Mouse (Mus musculus) ovary, postnatal 14 days (tissue): ENCODE measurements around the gene Ssh2.
"Not testable (repeated sequence)": the region's sequence is repeated elsewhere in the genome, so short reads cannot be mapped to it uniquely, and the experiment has no call there.

Experiments
- DNase-seq: peaks from one replicate; pipeline ENCODE4 v3.0.0; 2022; ENCODE audit warnings: low spot score

The Ssh2 gene

DNA sequence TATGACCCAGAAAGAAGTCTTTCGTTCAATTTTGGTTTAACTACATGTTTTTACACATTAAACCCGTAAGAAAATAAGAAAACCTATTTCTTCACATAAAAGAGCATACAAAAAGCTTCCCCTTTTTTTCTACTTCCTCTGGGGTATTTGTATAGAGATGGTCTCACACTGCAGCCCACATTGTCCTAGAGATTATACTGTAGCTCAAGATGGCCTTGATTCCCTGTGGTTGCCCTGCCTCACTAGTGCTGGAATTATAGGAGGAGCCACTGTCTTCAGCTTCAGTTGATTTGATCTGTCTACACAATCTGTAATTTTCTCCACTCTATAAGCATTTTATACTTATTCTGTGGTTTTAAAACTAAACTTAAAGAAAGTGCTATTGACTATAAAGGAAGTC lies 15.4 kb downstream of the Ssh2 start:
- no peak for DNase-seq

DNA sequence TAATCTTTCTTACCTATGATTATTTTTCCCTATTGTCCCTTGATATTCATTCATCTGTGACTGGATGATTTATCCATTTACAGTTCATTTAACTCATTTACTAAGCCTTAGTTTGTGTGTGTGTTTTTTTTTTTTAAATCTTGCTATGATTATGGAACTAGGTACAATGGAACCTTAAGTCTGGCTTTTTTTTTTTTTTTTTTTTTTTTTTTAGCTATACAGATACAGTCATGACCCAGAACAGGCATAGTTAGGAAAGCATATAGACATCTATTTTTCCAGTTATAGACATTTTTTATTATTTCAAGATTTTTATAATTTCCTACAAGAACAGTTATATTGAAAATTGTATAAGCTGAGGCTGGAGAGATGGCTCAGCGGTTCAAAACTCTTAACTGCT lies 19.2 kb downstream of the Ssh2 start:
- no peak for DNase-seq

DNA sequence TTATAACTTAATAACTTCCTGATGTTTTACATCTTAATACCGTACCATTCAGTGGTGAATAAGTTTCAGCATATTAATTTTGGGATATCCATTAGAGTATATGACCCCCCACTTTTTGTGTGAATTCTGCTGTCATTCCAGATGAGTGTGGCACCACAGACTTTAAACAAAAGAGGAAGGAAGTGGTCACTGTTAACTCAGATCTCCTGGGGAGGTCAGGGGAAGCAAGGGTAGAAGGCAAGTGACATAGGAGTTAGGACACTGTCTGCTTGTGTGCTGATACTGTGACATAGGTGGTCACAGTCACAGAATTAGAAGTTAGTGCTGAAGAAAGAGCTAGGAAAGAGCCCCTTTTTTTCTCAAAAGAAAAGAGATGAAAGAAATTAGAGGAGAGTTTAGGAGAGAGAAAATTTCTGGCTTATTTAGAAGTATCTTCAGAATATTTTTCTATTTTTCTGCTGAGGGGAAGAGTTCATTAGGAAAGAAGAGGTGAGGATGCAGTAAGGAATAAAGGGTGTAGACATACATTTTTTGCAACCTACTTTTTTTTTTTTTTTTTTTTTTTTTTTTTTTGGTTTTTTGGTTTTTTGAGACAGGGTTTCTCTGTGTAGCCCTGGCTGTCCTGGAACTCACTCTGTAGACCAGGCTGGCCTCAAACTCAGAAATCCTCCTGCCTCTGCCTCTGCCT lies 23.7 kb downstream of the Ssh2 start:
- DNase-seq, result no peak

DNA sequence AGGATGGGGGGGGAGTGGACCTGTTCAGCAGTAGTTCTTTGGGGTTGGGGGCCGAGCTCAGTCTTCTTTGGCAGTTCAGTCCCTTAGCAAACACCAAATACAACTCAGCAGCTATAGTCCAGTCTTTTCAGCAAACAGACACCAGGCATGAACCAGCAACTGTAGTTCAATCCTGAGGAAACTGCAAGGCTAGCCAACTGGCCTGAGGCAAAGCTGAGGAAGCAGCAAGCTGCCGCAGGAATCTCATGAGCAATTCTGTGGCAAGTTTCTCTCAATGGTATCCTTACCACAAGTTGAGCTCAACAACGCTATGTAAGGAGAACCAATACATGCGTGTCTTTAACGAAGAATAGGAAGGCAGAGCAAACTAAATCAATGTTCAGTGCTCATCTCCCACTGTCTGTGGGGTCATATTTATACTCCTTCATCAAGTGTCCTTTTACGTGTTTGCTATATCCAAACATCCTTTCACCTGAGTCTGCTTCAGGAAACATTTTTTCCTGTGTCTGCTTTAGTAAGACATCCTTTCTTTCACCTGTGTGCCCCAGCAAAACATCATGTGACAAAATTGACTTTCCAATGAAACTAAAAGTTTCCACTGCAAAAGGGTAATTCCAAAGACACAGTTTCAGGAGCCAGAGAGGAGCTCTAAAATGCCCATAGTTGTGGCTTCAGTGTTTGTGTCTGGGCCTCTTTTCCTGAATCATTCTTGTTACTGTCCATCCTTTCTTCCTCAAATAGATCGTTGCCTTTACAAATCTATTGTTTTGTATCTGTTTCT lies 24.6 kb downstream of the Ssh2 start:
- no peak for DNase-seq

DNA sequence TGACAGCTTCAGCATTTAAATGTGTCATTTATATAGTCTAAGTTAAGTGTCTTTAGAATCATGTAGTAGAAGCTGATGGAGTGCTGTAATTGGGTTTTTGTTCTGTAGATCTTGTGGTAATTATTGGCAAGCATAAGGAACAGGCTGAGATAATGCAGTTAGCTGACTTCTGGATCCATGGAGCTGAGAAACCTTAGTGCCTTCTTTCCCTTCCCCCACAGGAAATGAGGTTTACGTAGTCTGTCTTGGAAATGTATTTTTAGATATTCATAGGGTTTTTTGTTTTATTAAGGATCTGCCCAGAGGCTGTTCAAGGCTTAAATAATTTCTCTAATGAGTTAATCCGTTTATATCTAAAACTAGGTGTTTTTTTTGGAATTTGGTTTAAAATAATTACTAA lies 26.8 kb downstream of the Ssh2 start:
- DNase-seq, result no peak

DNA sequence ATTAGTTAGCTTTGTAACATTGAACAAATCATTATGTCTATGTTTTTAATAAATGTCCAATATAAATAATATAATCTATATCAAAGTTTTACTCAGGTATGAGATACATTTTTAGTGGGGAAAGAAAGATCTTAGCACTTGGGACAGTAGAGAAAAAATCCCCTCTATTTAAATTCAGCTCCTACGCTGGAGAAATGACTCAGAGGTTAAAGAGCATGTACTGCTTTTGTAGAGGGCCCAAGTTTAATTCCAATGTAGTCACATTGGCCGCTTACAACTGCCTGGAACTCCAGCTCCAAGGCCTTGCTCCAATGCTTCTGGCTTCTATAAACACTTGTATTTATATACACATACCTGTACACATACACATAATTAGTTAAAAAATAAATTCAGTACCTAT lies 36.7 kb downstream of the Ssh2 start:
- DNase-seq, result no peak

DNA sequence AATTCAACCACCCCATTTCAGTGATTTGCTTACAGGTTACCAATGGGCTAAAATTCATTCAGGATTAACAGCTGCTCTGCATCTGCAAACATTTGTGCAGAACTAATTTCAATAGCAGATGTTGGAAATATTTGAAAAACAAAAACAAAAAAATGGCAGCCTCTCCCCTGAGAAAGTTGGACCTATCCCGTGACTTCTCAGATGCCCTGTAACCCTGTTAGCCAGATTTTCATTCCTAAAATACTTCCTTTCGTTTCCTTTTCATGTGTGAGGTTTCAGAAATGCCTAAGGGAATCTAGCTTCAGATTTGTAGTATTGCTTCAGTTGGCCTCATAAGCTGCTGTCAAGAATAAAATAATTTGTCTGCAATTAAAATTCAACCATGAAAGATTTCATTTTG lies 43.4 kb downstream of the Ssh2 start:
- DNase-seq, result no peak

DNA sequence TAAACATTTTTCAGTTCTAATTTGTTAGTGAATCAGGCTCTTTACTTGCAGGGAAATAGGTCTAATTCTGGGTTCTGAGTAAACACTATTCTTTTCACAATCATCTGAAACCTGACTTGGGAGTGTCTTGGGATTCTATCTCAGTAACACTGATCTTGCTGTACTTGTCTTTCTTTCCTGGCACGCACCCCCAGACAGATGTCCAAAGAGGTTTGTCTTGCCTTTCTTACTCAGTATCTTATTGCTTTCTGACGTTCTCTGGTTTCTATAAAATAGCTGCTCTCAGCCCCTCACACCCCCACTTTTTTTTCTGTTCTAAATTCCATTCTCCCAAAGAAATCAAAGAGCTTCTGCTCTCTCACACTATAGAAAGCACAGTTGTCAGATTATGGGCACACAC lies 51.3 kb downstream of the Ssh2 start:
- DNase-seq, result no peak

DNA sequence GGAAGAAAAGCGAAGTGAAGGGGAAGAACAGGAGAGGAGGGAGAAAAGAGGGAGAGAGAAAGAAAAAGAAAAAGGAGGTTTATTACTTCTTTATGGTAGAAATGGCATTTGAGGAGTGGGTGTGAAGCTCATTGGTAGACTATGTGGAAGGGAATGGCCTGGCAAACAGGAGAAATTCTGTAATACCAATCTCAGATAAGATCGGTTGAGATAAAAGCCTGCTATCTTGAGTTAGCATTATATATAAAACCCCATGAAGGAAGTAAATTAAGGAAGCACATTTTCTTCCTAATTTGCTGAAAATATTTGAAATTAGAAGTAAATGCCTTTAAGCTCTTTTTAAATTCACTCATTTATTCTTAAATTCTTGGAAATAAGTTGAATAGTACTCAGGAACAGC lies 59.9 kb downstream of the Ssh2 start:
- no peak for DNase-seq

DNA sequence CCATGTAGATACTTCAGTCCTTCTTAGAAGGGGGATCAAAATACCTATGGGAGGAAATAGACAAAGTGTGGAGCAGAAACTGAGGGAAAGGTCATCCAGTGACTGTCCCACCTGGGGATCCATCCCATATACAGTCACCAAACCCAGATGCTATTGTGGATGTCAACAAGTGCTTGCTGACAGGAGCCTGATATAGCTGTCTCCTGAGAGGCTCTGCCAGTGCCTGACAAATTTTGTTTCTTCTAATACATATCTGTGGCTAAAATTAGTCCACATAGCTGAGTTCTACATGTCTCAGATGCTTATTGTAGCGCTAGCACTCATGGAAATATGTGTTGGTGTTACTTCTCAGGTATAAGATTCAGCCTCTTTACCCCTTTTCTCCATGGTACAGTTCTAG lies 62.5 kb downstream of the Ssh2 start:
- not testable (repeated sequence) for DNase-seq

DNA sequence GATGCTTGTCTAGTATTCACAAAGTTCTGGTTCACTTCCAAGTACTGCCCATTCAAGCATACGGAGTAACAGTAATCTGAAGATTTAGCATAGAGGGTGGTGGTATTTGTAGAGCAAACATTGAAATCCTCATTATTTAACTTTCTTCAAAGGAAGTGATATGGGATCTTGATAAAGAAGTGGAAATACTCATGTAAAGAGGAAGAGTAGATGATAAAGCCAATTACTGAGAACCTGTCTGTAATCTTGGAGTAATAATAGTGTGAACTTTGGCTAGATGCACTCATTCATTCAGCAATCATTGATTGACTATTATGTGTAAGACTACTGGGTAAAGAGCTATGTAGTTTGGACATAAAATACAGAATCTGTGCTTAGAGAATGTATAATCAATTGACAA lies 64.1 kb downstream of the Ssh2 start:
- DNase-seq, result no peak

DNA sequence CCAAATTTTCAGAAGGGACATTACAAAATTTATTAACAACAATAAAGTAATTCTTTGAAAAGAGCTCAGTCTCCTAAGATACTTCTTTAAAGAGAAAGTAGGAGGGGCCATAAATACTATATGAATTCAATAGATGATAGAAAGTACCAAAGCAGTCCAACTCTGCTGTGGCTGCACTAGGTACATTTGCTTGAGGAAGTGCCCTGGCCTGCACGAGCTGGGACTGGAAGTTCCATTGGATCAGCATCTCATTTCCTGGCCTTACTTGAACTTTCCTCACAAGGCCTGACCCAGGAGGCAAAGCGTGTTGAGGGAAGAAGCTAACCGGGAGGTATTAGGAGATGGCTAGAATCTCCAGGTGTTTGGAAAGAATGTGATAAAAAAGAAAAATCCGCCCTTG lies 75.4 kb downstream of the Ssh2 start:
- no peak for DNase-seq

DNA sequence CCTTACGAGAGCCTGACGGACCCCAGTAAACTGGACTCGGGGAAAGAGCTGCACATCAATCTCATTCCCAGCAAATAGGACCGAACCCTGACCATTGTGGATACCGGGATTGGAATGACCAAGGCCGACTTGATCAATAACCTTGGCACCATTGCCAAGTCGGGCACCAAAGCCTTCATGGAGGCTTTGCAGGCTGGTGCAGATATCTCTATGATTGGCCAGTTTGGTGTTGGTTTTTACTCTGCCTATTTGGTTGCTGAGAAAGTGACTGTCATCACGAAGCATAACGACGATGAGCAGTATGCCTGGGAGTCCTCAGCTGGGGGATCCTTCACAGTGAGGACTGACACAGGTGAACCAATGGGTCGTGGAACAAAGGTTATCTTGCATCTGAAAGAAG lies 77.6 kb downstream of the Ssh2 start:
- DNase-seq, result not testable (repeated sequence)

DNA sequence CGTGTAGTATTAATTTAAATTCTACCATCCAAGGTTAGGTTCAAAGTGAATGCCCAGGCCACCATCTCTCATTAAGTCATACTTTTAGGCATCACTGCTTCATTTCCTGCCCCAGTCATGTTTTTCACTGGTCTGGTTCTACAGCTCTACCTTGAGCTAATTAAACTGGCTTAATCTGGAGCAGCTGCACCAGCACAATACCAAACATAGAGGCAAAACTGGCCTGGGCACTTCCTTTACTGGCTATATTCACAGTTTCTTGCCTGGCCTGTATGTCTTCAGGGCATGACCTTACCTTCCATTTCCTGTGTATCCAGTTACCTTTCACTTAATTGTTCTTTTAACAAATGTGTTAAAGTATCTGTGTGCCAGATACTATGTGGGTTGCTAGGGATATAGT lies 81.2 kb downstream of the Ssh2 start:
- no peak for DNase-seq

DNA sequence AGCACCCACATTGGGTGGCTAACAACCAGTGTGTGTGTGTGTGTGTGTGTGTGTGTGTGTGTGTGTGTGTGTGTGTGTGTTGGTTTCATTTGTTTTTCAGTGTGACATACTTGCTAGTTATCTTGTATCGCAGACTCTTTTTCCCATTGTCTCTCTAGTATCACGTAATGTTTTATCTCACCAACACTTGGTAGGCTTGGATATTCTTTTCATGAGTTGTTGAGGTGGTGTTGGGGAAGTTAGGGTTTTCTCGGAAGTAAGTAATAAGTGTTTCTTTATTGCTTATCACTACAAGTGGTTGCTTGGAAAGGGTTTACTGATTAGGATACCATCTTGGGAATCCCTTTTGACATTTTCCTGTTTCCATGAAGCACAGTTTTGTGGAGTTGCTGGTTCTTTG lies 91.1 kb downstream of the Ssh2 start:
- no peak for DNase-seq

DNA sequence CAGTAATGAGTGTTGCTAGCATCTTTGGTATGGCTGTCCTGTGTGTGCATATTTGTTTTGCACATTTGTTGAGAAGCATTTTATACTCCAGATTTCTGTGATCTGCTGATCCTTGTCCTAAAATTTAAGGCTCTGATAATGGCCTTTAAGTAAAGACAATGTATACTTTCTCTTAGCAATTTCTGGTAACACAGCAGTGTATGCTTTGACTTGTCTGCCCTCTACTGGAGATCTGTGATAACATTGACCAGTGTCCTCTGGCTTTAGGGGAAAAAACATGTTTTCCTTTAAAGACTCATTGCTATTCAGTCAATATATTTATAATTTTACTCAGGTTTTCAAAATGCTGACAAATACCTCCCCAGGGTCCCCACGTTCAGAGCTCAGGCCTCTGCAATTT lies 92.4 kb downstream of the Ssh2 start:
- DNase-seq, result peak; percentile 22

DNA sequence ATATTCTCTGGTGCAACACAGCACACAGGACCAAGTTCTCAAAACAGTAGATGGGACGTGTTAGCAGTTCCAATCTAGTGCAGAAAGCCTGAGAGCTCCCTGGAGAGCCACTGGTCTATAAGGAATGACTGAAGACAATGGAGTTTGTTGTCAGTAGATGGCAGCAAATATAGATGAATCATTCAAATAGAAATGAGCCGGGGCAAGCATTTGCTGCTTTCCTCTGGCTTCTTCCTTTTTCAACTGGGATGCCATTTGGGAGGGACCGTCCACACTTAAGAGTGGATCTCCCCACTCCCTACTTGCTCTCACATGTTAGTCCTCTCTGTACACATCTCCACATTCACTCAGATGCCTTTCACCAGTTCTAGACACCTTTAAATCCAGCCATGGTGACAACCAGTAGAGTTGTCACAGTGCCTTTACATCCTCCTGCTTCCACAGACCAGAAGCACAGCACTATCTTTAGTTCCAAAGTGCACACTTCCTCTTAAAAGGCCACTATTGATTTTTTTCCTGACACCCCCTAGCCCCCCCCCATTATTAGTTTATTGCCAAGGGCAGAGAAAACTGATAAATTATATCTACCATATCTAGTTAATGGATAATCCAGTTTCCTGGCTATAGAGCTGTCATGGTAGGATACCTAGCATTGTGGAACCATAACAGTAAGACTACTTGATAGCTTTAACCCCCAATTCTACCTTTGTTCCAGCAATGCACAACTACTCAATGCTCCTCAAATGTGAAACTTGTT lies 101.8 kb downstream of the Ssh2 start:
- DNase-seq, result no peak

DNA sequence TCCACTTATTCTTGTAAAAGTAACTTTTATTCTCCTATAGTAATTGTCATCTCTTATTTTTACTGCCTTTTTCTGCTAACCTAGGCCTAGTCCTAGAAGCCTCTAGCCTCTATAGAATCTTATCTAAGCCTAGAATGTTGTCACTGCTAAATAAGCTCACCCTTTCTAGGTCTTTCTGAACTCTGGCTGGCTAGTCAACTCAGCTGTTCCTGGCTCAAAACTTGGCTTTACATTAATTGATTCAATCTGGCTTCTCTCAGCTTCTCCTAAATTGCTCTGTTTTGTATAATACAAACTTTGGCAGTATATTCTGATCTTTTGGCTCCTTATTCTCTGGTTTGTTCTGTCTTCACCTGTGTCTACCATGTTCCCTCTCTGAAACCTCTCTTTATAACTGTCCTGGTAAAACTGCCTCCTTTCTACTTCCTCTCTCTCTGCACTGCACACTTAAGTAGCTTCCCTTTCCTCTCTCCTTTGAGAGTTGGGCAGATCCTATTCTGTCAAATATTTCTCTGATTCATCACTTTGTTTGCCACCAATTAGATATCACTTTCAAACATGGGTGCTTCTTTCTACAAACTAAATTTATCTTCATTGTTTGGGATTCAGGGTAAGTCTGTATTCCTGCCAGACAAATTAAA lies 102.5 kb downstream of the Ssh2 start:
- no peak for DNase-seq

DNA sequence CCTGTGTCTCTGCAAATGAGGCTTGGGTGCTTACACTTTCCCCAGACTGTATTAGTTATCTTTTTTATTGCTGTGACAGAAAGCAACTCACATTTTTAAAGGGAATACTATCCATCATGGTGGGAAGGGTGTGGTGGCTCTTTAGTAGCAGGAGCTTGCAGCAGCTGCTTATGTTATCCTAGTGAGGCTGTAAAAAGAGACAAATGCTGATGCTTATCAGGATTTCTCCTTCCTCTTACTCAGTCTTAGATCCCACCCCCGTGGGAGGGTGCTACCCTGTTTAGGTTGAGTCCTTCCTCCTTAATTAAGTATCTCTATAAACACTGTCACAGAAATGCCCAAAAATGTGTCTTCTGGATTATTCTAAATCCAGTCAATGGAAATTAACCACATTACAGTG lies 105.1 kb downstream of the Ssh2 start:
- no peak for DNase-seq

DNA sequence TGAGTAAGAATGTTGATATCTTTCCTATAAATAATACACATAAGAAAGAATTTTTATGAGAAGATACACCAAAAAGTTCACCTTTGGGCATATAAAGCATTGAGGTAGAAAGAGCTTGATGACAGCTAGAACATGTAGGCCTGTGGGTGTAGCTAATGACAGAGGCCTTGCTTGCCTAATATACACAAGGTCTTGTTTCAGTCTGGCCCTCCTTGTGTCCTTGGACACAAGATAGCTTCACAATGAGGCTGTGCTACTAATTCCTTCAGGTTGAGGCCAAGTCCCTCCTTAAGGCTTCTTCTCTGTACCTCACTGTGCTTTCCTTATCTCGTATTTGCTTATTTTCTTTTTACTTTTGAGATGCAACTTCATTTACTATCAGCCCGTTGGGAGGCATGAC lies 114.4 kb downstream of the Ssh2 start:
- no peak for DNase-seq

DNA sequence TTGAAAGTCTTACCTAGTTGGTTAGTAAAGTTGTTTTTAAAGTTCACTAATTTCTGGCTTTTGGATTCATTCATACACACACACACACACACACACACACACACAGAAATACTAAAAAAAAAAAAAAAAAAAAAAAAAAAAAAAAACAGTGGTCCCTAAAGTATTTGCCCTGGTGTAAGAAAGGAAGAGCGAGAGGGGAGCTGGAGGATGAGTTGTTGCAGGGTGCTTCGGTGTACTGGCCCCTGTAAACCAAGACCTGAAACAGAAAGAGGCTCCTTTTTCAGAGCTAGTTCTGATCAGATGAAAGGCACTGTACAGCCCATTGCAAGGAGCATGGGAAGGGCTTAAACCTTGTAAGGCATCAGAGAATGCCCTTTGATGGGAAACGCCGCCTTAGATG lies 131.2 kb downstream of the Ssh2 start:
- no peak for DNase-seq

DNA sequence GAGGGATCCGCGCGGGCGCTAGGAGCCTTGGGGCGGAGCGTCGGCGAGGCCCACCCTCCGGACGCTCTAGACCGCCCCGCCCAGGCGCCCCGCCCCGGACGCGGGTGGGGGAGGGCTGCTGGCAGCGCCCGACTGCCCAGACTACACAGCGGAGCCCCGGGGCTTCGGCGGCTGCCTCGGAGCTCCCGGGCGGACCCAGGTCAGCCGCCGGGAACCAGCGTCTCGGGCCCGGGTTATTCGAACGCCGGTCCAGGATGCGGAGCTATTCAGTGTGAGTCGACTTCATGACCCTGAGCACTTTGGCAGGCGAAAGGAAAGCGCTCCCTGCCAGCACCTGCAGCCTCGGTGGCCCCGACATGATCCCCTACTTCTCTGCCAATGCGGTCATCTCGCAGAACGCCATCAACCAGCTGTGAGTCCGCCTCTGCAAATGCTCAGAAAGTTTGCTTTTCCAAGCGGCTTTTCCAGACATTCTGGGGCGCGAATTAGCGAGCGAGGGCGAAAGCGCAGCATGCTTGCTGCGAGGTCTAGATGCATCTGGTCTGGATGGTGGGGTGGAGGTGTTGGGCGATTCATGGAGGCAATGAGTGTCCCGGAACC lies 132.2 kb downstream of the Ssh2 start:
- peak; percentile 91 for DNase-seq
